Mouse (Mus musculus) megakaryocyte, adult 5-6 weeks (primary cell): ENCODE data around the gene Sipa1. TPM values are rescaled to one million over a fixed set of nuclear protein-coding genes. Genes with fewer than 3 reads are reported as not detected.

Experiments used
- ATAC-seq: 2 replicates; pipeline ENCODE4 v1.8.0; 2016; ENCODE audit warnings: mild to moderate bottlenecking, inconsistent platforms; ENCODE audit not compliant: poor library complexity, severe bottlenecking
- total RNA-seq, 2 experiments: library from RNA; stranded (forward) in 1 of 2; stranded (reverse) in 1 of 2; fragments of 153-499, 151-499 nt in 1 of 2; fragments of 221-1000, 200-1000 nt in 1 of 2; gene quantifications; 2 replicates each; pipeline versions ENCODE4 v1.2.3 to v1.2.4; 2015 to 2017

Sipa1 gene
- total RNA-seq, 2 experiments from 2014 or later: 50.1 to 65.8 TPM

DNA sequence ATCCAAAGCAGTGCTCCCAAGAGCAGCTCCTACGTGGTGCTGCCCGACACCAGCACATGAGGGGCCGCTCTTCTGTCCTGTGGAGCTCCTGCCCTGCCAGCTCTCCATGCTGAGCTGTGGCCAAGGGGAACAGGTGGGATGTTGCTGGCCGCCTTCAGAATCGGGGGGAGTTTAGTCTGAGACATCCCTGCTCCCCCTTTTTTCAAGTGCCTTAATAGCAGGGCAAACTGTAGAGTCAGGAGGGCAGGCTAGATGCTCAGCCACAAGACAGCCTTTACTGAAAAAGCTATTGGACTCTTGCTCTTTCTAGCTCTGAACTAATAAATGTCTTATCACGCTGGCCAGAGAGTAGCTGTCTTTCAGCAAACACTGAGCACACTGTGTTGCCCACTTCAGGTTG is 15.7 kb downstream of the Sipa1 start:
- no peak for ATAC-seq

DNA sequence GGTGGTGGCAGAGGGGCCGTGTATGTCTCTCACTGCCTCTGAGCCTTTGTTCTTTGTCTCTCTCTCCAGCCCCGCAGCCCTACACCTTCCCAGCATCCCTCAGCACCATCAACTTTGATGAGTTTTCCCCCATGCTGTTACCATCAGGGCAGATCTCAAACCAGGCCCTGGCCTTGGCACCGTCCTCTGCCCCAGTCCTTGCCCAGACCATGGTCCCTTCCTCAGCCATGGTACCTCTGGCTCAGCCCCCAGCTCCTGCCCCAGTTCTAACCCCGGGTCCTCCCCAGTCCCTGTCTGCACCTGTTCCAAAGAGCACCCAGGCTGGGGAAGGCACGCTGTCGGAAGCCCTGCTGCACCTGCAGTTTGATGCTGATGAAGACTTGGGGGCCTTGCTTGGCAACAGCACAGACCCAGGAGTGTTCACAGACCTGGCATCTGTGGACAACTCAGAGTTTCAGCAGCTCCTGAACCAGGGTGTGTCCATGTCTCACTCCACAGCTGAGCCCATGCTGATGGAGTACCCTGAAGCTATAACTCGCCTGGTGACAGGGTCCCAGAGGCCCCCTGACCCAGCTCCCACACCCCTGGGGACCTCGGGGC is 16.7 kb downstream of the Sipa1 start:
- no peak for ATAC-seq

DNA sequence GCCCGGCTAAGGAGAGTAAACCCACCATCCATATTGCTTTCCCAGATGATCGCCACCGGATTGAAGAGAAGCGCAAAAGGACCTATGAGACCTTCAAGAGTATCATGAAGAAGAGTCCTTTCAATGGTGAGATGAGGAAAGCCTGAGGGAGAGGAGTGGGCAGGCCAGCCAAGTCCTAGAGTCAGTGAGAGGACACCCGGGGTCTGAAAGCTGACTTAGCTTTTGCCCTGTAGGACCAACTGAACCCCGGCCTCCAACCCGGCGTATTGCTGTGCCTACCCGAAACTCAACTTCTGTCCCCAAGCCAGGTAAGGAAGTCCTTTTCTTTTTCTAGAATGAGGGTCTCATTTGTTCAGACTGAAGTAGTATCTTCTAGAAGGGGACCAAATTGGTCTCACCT is 18.2 kb downstream of the Sipa1 start:
- ATAC-seq: no peak

- no peak for ATAC-seq
Observed at GRCm38 (mm10) chr19:5641641-5642040, 21.9 kb downstream of the Sipa1 start.

GRCm38 (mm10) chr19:5641021-5641420 is 22.5 kb downstream of the Sipa1 start:
- no peak for ATAC-seq

DNA sequence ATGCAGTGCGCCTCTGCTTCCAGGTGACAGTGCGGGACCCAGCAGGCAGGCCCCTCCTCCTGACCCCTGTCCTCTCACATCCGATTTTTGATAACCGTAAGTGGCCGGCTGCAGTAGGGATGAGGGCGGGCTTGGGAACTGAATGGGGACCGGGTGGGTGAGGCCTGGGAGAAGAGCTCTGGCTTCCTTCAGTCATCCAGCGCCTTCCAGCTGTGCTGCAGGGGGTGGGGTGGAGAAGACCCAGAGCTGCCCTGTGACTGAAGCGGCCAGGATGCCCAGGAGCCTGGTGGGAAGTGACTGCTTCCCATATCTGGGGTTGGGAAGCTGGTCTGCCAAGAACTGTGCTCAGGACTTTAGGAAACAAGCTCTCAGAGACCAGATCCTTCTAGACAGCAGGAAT is 23.2 kb downstream of the Sipa1 start:
- ATAC-seq: no peak

- ATAC-seq: no peak
Observed at GRCm38 (mm10) chr19:5638416-5639005, 25.0 kb downstream of the Sipa1 start.

GRCm38 (mm10) chr19:5637069-5638047 is 26.1 kb downstream of the Sipa1 start, which contains the start of gene Rela:
Gene Rela (plus strand): TSS chr19:5637483.
- ATAC-seq: peak; percentile 77

- peak; percentile 17; the same call in 1 of the 2 replicates for ATAC-seq
Observed at GRCm38 (mm10) chr19:5636571-5637041, 26.9 kb downstream of the Sipa1 start.

- ATAC-seq: no peak
Observed at GRCm38 (mm10) chr19:5636036-5636570, 27.4 kb downstream of the Sipa1 start.

DNA sequence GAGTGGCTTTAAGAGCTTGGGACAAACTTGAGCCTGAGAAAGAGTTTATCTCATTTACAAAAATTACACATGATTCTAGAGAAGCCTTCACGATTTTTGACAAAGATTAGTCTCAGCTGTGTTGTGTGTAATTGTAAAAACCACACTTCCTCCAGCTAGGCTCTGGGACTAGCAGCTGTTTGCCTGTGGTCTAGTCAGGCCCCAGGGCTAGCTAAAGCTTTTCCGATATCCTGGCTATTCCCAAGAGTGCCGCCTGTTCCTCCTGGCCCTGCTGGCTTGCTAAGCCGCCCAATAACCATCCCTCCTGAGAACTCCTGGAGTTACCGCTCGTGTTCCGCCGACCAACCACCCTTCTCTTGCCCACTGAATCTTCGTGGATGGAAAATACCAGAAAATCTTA is 31.4 kb downstream of the Sipa1 start:
- no peak for ATAC-seq

DNA sequence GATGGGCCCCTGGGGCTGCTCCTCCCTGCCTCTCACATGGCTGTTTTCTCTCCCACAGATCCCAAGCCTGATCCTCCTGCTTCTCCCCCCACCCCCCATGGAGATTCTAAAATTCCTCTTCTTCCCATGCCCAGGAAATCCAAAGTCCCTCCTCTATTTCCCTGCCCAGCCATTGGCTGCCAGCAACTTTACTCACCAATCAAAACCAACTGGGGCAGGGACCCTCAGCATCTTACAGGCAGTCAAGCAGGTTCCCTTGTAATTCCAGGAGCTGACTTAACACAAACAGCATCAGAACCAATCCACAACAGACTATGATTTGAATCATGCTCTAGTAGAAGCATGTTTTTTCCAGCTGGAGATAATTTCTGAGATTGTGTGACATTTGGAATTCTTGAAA is 33.6 kb downstream of the Sipa1 start:
- no peak for ATAC-seq

DNA sequence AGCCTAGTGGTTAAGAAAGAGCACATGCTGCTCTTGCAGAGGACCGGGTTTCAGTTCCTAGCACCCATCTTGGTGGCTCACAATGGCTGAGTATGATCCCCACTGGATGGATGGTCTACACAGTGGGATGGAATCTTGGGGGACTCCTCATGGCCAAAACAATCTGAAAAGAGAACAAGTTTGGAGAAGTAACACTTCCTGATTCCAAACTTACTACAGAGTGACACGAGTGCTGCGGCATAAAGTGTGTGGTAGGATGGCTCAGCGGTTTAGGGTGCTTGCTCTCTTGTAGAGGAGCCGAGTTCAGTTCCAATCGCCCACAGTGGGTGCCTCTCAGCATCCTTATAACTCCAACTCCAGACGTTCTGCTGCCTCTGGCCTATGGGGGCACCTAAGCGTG is 38.2 kb downstream of the Sipa1 start:
- ATAC-seq: peak; percentile 57

DNA sequence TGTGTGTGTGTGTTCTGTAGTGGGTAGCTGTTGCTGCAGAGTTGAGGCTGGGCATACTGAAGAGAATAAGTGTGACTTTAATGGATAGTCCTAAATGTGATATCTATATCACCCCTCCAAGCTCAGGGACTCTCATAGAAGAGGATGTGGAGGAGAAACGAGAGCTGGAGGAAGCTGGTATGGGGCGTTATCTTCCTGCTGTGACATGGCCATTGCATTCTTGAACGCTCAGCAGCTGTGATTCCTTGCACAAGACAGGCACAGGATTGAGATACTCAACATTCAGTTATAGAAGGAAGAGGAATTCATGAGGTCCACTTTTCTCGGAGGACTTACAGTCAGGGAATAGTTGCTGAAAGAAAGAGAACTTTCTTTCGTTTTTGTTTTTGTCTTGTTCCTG is 41.6 kb downstream of the Sipa1 start:
- 0 out of 2 replicates have a peak, but pooled peaks have one; percentile 45 for ATAC-seq

GRCm38 (mm10) chr19:5620007-5620406 is 43.5 kb downstream of the Sipa1 start:
- ATAC-seq: no peak

DNA sequence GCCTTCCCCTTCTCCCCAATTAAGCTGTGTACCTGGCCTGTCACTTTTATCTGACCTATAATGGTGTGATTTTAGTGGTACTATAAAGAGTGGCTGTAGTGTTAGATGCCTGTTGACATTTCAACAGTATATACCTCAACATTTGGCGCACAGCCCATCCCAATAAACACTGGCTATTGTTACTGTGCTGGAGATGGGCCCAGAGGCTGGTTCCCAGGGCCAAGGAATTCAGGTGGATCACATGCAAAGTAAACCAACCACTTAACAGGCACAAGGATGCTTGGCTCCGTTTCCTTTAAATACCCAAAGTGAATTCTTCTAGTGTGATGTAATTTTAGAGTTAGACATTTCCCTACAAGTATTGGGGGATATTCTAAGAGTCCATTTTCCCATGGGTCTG is 48.6 kb downstream of the Sipa1 start:
- ATAC-seq: no peak

- ATAC-seq: no peak
Observed at GRCm38 (mm10) chr19:5612762-5613411, 50.6 kb downstream of the Sipa1 start.

- ATAC-seq: no peak
Observed at GRCm38 (mm10) chr19:5611973-5612372, 51.5 kb downstream of the Sipa1 start.

GRCm38 (mm10) chr19:5609547-5610404 is 53.7 kb downstream of the Sipa1 start, which contains the start of gene Kat5:
Gene Kat5 (minus strand): TSS chr19:5610237.
- ATAC-seq: peak; percentile 91

DNA sequence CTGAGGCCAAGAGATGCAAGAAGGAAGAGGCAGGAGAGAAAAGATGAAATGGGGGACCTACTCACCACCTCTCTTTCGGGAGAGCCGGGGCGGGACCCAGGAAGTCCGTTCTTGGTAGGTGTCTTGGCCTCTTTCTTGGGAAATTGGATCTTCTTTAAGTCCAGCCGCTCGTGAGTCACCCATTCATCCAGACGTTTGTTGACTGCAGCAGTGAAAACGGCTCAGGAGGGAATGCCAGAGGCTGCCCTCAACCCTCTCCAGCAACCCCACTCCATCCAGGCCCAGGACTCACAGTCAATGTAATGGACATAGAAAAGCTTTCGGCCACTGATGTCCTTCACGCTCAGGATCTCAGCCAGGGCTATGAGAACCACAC is 54.3 kb downstream of the Sipa1 start:
- no peak for ATAC-seq
